Mouse (Mus musculus) hindbrain, embryonic 11.5 days (tissue): ENCODE measurements around the gene Otop3. TPM values are rescaled to one million over a fixed set of nuclear protein-coding genes. Genes with fewer than 3 reads are reported as not detected.
A peak's percentile ranks its signal among the peaks of the same experiment; 100 is the strongest.

Experiments
- ATAC-seq: fragments of 200-750 bp; cut with Nextera tagmentation; 2 replicates; pipeline ENCODE4 v1.8.0; 2017; ENCODE audit warnings: mild to moderate bottlenecking, moderate TSS enrichment, moderate library complexity; ENCODE audit not compliant: low FRiP score
- DNase-seq: peaks from one replicate; pipeline ENCODE4 v3.0.0-alpha.2; 2015; ENCODE audit warnings: low spot score
- H3K27ac ChIP-seq: fragments of 300-500 bp; sonication (generic); 2 replicates; pipeline ENCODE4 v1.5.1; 2014; ENCODE audit warnings: mild to moderate bottlenecking, low read depth, low read length
- H3K27me3 ChIP-seq: fragments of 300-500 bp; sonication (generic); 2 replicates; pipeline ENCODE4 v1.6.1; 2014; ENCODE audit warnings: mild to moderate bottlenecking, low read length, moderate library complexity, mixed read lengths; ENCODE audit not compliant: control insufficient read depth, insufficient read depth
- H3K36me3 ChIP-seq: fragments of 300-500 bp; sonication (generic); 2 replicates; pipeline ENCODE4 v1.6.1; 2014; ENCODE audit warnings: mild to moderate bottlenecking, low read length, moderate library complexity, mixed read lengths; ENCODE audit not compliant: control insufficient read depth, insufficient read depth
- H3K4me1 ChIP-seq: fragments of 300-500 bp; sonication (generic); replicated peaks from 2 replicates; pipeline ENCODE4 v1.6.1; 2014; ENCODE audit warnings: low read length, mixed read lengths; ENCODE audit not compliant: control insufficient read depth, insufficient read depth
- H3K4me2 ChIP-seq: fragments of 300-500 bp; sonication (generic); replicated peaks from 2 replicates; pipeline ENCODE4 v1.6.1; 2014; ENCODE audit warnings: mild to moderate bottlenecking, low read depth, low read length
- H3K4me3 ChIP-seq: fragments of 300-500 bp; sonication (generic); 2 replicates; pipeline ENCODE4 v1.5.1; 2014; ENCODE audit warnings: low read depth, low read length
- H3K9ac ChIP-seq: fragments of 300-500 bp; sonication (generic); 2 replicates; pipeline ENCODE4 v1.6.1; 2014; ENCODE audit warnings: low read depth, low read length
- H3K9me3 ChIP-seq: fragments of 300-500 bp; sonication (generic); 2 replicates; pipeline ENCODE4 v1.6.1; 2016; ENCODE audit warnings: low read length; ENCODE audit not compliant: control insufficient read depth
- WGBS: fragments of 180-500 bp; shearing (Covaris S2); extraction: QIAGEN DNeasy Blood & Tissue Kit; methylation state at CpG from one replicate; pipeline ENCODE4 v1.1.7; 2014; 5-methylcytosine and 5-hydroxymethylcytosine counted together
- polyA plus RNA-seq: library from polyadenylated mRNA; unstranded; fragments of >200 nt; fragmentation: Nextera tagmentation; extraction: Ambion mirVana; gene quantifications from 2 replicates; pipeline ENCODE4 v1.2.1, GENCODE M21; 2014

The Otop3 gene
- polyA plus RNA-seq, 1 experiment from 2014 or later = 0.15 TPM

DNA sequence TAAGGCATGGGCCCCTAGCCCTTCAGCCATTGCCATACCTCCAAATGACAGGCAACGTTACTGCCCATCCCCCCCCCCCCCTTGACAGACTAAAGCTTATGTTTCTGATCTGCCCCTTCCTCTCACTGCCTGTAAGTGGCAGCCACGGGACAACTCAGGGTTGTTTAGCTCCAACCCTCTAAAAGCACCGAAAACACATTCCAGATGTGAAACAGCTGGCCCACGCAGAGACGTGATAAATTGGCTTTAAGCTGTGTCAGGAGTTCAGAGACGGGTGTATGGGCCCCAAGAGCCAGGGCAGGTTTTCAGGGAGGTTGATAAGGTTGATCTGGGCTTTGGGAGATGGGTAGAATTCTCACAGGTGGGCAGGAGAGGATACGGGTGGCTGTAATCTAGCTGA lies 11.0 kb downstream of the Otop3 start:
- DNase-seq (no peak), ATAC-seq (no peak)
- no peaks in the 10 kb centered on the region for H3K9me3 ChIP-seq
- WGBS = 53% methylated on average over 7 of the region's 7 CpGs
- H3K27me3 ChIP-seq = no peaks in the 10 kb centered on the region; the same call in 1 of the 2 replicates
- no peaks in the 10 kb centered on the region for H3K4me1 ChIP-seq
- no peaks in the 10 kb centered on the region for H3K36me3 ChIP-seq
- H3K4me3 ChIP-seq = no peak overlapping the region
- H3K27ac ChIP-seq = no peak overlapping the region
- H3K4me2 ChIP-seq = no peak overlapping the region
- H3K9ac ChIP-seq = no peak overlapping the region

DNA sequence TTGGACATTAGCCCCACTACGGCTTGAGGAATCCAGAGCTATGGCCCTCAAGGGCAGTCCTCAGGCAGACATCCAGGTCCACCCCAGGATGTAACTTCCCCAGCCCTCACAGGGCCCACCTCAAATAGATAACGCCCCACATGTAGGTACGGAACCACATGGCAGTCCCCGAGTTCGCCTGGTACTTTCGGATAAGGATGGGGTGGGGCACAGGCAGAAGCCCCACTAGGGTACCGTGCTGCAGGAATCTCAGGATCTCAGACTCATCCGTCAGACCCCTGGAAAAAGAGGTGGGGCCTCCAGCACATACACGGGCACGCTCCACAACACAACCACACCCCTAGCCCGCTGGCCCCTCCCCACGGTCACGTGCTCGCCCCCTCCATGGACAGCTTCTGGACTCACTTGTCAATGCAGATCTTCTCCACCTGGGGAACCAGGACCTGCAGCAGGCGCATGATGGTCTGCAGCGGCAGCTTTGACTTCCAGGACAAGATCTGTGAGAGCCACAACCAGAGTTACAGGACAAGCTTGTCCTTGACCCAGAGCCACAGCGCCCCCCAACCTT lies 14.2 kb downstream of the Otop3 start:
- WGBS = 63% methylated on average over 17 of the region's 17 CpGs

DNA sequence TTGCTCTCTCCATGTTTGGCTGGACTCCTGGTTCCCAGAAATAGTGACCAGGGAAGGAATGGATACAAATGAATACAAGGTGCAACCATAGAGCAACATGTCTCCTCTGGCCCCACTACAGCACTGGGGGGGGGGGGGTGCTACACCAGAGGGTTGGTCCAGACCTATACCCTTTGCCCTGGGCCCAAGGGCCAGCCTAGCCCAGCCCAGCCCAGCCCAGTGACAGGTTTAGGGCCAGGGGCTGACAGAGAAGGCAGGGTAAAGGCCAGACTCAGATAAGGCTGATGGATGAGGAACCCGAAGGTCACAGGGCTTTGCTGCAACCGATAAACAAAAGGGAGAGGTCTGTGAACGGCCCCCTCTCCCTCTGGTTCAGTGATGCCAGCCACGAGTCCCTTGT lies 15.4 kb downstream of the Otop3 start:
- no peak overlapping the region for H3K27ac ChIP-seq
- no peak overlapping the region for H3K4me3 ChIP-seq
- 53% methylated on average over 4 of the region's 4 CpGs for WGBS
- no peaks in the 10 kb centered on the region for H3K4me1 ChIP-seq
- no peaks in the 10 kb centered on the region for H3K36me3 ChIP-seq
- H3K9ac ChIP-seq = no peak overlapping the region
- peaks cover 2% of the 10 kb centered on the region for H3K27me3 ChIP-seq
- no peaks in the 10 kb centered on the region for H3K9me3 ChIP-seq
- DNase-seq = no peak
- no peak overlapping the region for H3K4me2 ChIP-seq
- ATAC-seq = no peak

More for the DNA sequence above, 14.2 kb downstream of the Otop3 start:
- DNase-seq (no peak), ATAC-seq (no peak)
- H3K9me3 ChIP-seq = no peaks in the 10 kb centered on the region
- no peaks in the 10 kb centered on the region for H3K36me3 ChIP-seq
- no peak overlapping the region for H3K4me2 ChIP-seq
- no peak overlapping the region for H3K4me3 ChIP-seq
- H3K4me1 ChIP-seq = no peaks in the 10 kb centered on the region
- no peak overlapping the region for H3K27ac ChIP-seq
- no peaks in the 10 kb centered on the region; the same call in 1 of the 2 replicates for H3K27me3 ChIP-seq
- H3K9ac ChIP-seq = no peak overlapping the region

DNA sequence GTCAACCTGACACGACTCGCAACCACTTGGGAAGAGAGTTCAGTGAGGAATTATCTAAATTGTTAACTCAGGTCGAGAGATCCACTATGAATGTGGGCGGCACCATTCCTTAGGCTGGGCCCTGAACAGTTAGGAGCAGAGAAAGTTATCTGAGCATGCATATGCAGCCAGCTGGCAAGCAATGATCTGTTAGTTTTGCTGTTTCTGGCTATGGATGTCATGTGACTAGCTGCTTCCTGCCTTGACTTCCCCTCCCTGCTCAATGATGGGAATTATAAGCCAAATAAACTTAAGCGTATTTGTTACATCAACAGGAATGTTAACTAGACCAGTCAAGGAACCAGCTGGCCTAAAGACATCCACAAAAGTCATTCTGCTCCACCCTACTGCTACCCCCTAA lies 18.8 kb downstream of the Otop3 start:
- ATAC-seq (no peak), DNase-seq (no peak)
- Histone ChIP-seq H3K9ac (no peak overlapping the region), H3K4me2 (no peak overlapping the region), H3K36me3 (no peaks in the 10 kb centered on the region), H3K9me3 (no peaks in the 10 kb centered on the region), H3K27me3 (peaks cover 6% of the 10 kb centered on the region), H3K4me1 (no peaks in the 10 kb centered on the region), H3K4me3 (no peak overlapping the region), H3K27ac (no peak overlapping the region)
- WGBS = 89% methylated on average over 5 of the region's 5 CpGs

DNA sequence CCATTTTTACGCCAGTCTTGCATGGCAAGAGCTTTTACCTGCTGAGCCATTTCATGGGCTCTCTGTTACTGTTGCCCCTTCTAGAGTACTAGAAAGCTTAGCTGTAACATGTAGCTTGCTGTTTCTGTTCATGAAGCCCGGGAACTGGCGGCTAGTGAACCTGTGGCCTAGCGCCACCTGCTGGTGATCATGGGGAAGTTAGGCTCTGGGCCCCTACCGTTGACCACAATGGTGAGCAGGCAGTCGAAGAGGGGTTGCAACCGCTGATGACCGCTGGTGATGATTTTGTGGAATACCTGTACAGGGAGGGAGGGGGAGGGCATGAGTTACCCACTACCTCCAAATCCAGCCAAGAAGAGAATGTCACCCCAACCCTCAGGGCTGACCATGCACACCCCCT lies 19.7 kb downstream of the Otop3 start:
- Histone ChIP-seq H3K4me1 (no peaks in the 10 kb centered on the region; the same call in none of the 2 replicates), H3K4me3 (no peak overlapping the region), H3K9ac (no peak overlapping the region), H3K9me3 (no peaks in the 10 kb centered on the region), H3K4me2 (no peak overlapping the region), H3K27ac (no peak overlapping the region), H3K36me3 (no peaks in the 10 kb centered on the region), H3K27me3 (peaks cover 6% of the 10 kb centered on the region)
- DNase-seq (peak; percentile 90), ATAC-seq (peak; percentile 36; the same call in 1 of the 2 replicates)
- 10% methylated on average over 8 of the region's 8 CpGs for WGBS

DNA sequence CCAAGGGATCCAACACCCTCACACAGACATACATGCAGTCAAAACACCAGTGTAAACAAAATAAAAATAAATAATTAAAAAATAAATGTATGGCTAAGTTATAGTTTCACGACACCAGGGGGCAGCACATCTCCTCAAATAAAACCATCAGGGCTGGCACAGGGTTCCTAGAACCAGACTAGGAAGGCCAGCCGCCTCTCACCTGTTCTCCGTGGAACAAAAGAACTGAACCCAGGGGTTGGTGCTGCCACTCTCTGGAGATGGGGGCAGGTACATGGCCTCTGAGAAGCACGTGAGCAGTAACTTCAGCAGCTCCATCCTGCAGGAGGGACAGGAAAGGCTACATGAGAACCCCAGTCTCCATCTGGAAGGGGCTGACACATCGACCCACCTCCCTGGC lies 23.9 kb downstream of the Otop3 start:
- DNase-seq (peak; percentile 83), ATAC-seq (0 out of 2 replicates have a peak, but pooled peaks have one; percentile 41)
- no peaks in the 10 kb centered on the region for H3K36me3 ChIP-seq
- H3K9ac ChIP-seq = no peak overlapping the region
- H3K4me3 ChIP-seq = no peak overlapping the region
- peaks cover 3% of the 10 kb centered on the region for H3K4me1 ChIP-seq
- WGBS = 18% methylated on average over 5 of the region's 5 CpGs
- no peak overlapping the region for H3K4me2 ChIP-seq
- peaks cover 6% of the 10 kb centered on the region for H3K27me3 ChIP-seq
- H3K27ac ChIP-seq = no peak overlapping the region
- no peaks in the 10 kb centered on the region for H3K9me3 ChIP-seq

DNA sequence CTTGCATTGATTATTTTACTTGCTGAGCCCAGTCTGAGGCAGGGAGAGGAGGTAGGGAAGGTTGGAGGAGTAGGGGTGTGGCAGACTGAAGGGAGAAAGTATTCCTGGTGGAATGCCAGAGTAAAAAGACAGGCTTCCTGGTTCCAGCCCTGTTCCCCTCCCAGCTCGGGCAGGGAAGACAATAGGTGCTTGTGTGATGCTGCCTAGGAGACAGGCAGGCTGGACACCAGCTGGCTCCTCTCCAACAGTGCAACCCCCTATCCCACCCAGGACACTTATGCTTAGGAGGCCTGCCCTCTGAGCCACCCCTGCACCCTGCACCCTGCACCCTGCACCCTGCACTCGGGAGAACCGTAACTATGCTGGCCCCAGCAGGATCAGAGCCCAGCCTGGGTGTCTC lies 24.8 kb downstream of the Otop3 start:
- Histone ChIP-seq H3K4me1 (peaks cover 3% of the 10 kb centered on the region), H3K36me3 (no peaks in the 10 kb centered on the region), H3K9me3 (no peaks in the 10 kb centered on the region), H3K4me2 (no peak overlapping the region), H3K4me3 (no peak overlapping the region), H3K27ac (peak overlapping the region; percentile 24; the same call in 1 of the 2 replicates), H3K9ac (peak overlapping the region; percentile 11; the same call in 1 of the 2 replicates), H3K27me3 (peaks cover 6% of the 10 kb centered on the region)
- DNase-seq = no peak
- 49% methylated on average over 3 of the region's 3 CpGs for WGBS
- ATAC-seq = peak; percentile 12; the same call in 1 of the 2 replicates

DNA sequence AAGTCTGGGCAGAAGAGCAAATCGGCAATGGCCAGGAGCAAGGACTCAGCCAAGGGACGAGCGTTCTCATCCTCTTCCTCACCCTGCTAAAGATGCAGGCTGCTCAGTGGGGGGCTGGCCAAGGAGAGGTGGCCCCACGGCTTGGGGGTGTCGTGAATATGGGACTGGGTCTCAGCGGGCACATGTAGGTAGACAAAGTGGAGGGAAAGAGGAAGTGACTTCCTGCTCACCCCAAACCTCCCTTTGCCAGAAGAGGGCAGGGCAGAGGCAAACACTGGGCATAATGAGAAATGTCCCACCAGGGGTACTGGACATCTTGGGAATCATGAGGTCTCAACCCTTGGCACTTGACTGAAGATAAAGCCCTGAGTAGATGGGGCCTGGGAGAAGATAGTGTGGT lies 25.2 kb downstream of the Otop3 start:
- DNase-seq (no peak), ATAC-seq (no peak)
- H3K27me3 ChIP-seq = peaks cover 6% of the 10 kb centered on the region
- H3K9me3 ChIP-seq = no peaks in the 10 kb centered on the region
- H3K27ac ChIP-seq = 0 out of 2 replicates have a peak overlapping the region, but pooled peaks have one; percentile 24
- peak overlapping the region; percentile 11; the same call in 1 of the 2 replicates for H3K9ac ChIP-seq
- peaks cover 3% of the 10 kb centered on the region for H3K4me1 ChIP-seq
- no peak overlapping the region for H3K4me3 ChIP-seq
- H3K36me3 ChIP-seq = no peaks in the 10 kb centered on the region
- 73% methylated on average over 6 of the region's 6 CpGs for WGBS
- no peak overlapping the region for H3K4me2 ChIP-seq

DNA sequence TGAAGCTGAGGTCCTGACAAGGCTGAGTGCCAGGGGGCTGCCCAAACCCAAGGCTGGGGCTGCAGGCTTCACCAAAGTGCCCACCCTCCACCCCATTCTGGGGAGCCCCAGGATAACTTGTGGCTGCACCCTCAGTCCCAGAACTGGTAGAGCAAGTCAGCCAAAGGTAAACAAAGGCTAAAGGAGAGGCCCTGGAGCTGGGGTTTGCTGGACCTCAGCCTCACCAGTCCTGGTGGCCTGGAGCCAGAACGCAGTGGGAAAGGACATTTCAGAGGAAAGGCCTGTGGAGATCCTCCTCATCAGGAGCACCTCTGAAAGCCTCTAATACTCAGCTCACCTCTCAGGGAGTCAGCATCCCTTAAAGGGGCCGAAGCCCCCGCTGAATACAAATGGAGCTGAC lies 29.6 kb downstream of the Otop3 start:
- no peak overlapping the region for H3K4me2 ChIP-seq
- WGBS = 80% methylated on average over 3 of the region's 3 CpGs
- no peak overlapping the region for H3K4me3 ChIP-seq
- H3K9ac ChIP-seq = no peak overlapping the region
- H3K4me1 ChIP-seq = peaks cover 9% of the 10 kb centered on the region
- DNase-seq (no peak), ATAC-seq (no peak)
- H3K36me3 ChIP-seq = no peaks in the 10 kb centered on the region
- peaks cover 9% of the 10 kb centered on the region for H3K27me3 ChIP-seq
- H3K9me3 ChIP-seq = no peaks in the 10 kb centered on the region
- H3K27ac ChIP-seq = no peak overlapping the region
